Mouse (Mus musculus) ovary, postnatal 36 days (tissue): ENCODE results near the gene Col13a1.

ENCODE experiments used
- DNase-seq: peaks from one replicate; pipeline ENCODE4 v3.0.0; 2022; ENCODE audit warnings: low spot score, mixed read lengths

The Col13a1 gene

GRCm38 (mm10) chr10:61968003-61968553 is 10.8 kb downstream of the Col13a1 start:
- DNase-seq = no peak

GRCm38 (mm10) chr10:61967207-61967606 is 11.7 kb downstream of the Col13a1 start:
- no peak for DNase-seq

GRCm38 (mm10) chr10:61965386-61965841 is 13.5 kb downstream of the Col13a1 start:
- DNase-seq = no peak

GRCm38 (mm10) chr10:61956718-61957117 is 22.2 kb downstream of the Col13a1 start:
- DNase-seq = no peak

- DNase-seq = no peak
Measured at GRCm38 (mm10) chr10:61953916-61954315, 25.0 kb downstream of the Col13a1 start.

GRCm38 (mm10) chr10:61949542-61949941 is 29.4 kb downstream of the Col13a1 start:
- no peak for DNase-seq

- DNase-seq = no peak
Measured at GRCm38 (mm10) chr10:61944386-61944785, 34.5 kb downstream of the Col13a1 start.

GRCm38 (mm10) chr10:61943480-61943879 is 35.4 kb downstream of the Col13a1 start:
- no peak for DNase-seq

GRCm38 (mm10) chr10:61942719-61943118 is 36.2 kb downstream of the Col13a1 start:
- no peak for DNase-seq

- DNase-seq = no peak
Measured at GRCm38 (mm10) chr10:61936211-61937121, 42.4 kb downstream of the Col13a1 start.

- DNase-seq = no peak
Measured at GRCm38 (mm10) chr10:61931678-61932077, 47.2 kb downstream of the Col13a1 start.

GRCm38 (mm10) chr10:61929901-61930300 is 49.0 kb downstream of the Col13a1 start:
- no peak for DNase-seq

GRCm38 (mm10) chr10:61928725-61929651 is 49.9 kb downstream of the Col13a1 start:
- no peak for DNase-seq

- DNase-seq = no peak
Measured at GRCm38 (mm10) chr10:61925691-61926090, 53.2 kb downstream of the Col13a1 start.

GRCm38 (mm10) chr10:61920655-61921365 is 58.1 kb downstream of the Col13a1 start:
- no peak for DNase-seq

GRCm38 (mm10) chr10:61919924-61920654 is 58.8 kb downstream of the Col13a1 start:
- no peak for DNase-seq

GRCm38 (mm10) chr10:61919496-61919895 is 59.4 kb downstream of the Col13a1 start:
- no peak for DNase-seq

GRCm38 (mm10) chr10:61917066-61917465 is 61.8 kb downstream of the Col13a1 start:
- DNase-seq = no peak

GRCm38 (mm10) chr10:61911770-61912169 is 67.1 kb downstream of the Col13a1 start:
- DNase-seq = no peak

GRCm38 (mm10) chr10:61909004-61909403 is 69.9 kb downstream of the Col13a1 start:
- DNase-seq = no peak

GRCm38 (mm10) chr10:61906226-61906625 is 72.7 kb downstream of the Col13a1 start:
- no peak for DNase-seq
